ENCODE assay signal across 8 mouse cellular contexts in the genomic region with DNA sequence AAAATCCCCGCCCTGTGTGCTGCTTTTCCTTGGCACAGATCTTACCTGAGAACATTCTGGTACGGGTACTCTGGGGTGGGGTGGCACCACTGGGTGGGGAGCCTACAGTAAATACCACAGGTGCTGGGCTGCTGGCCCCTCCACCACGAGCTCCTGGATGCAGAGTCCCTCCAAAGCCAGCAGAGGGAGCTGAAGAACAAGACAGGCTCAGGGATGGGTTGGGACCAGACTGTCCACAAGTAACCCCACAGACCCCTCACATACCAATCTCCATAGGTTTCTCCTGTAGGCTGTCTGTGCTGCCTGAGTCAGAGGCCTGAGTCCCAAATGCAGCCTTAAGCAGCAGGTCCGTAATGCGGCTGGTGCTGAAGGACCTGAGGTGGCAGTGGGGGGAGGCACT. TPM values are rescaled to one million over a fixed set of nuclear protein-coding genes. Genes with fewer than 3 reads are reported as not detected.
A peak's percentile ranks its signal among the peaks of the same experiment; 100 is the strongest.
DNase-seq lines count a peak whose midpoint lies in the region; ATAC-seq and TF ChIP-seq lines count a peak whose summit lies in the region.

No protein-coding gene starts in this region.

- 0 out of 2 replicates have a peak, but pooled peaks have one; percentile 32 for ATAC-seq in heart, embryonic 11.5 days (replicated peaks; ENCODE audit: insufficient number of reproducible peaks, low FRiP score, low TSS enrichment)
- peak; percentile 52 for ATAC-seq in stomach, postnatal 0 days (ENCODE audit: low FRiP score, low TSS enrichment)

- WGBS in heart, embryonic 11.5 days (ENCODE audit: insufficient replicate concordance) = 61% methylated on average over 5 of the region's 5 CpGs
- WGBS in stomach, postnatal 0 days = 47% methylated on average over 5 of the region's 5 CpGs

- peak; percentile 84 for TF ChIP-seq CTCF in stomach, postnatal 0 days (IDR thresholded peaks at IDR 0.05; ENCODE audit: low read depth)

- peak; percentile 33 for DNase-seq in right cerebral cortex, postnatal 4 days
- no peak for DNase-seq in right cerebral cortex, postnatal 36 days (ENCODE audit: low spot score in 2 of 2)
- peak; percentile 74 to 86 for DNase-seq in cerebellum, postnatal 10 days
- DNase-seq in kidney, postnatal 10 days = peak; percentile 55
- DNase-seq in mesoderm, embryonic 11.5 days (ENCODE audit: low read depth, low spot score) = peak; percentile 67
- DNase-seq in stomach, postnatal 0 days (ENCODE audit: low spot score) = peak; percentile 54
- DNase-seq in frontal cortex, postnatal 10 days (ENCODE audit: low spot score in 2 of 2) = no peak

- H3K9ac ChIP-seq in heart, embryonic 11.5 days (ENCODE audit: low read depth, low read length) = no peak overlapping the region
- no peak overlapping the region for H3K9ac ChIP-seq in stomach, postnatal 0 days (ENCODE audit: low read length)

- no peak overlapping the region for H3K27ac ChIP-seq in heart, embryonic 11.5 days (ENCODE audit: low read depth, low read length)
- no peak overlapping the region for H3K27ac ChIP-seq in stomach, postnatal 0 days (replicated peaks)

- H3K4me2 ChIP-seq in heart, embryonic 11.5 days = no peak overlapping the region
- H3K4me2 ChIP-seq in stomach, postnatal 0 days (replicated peaks; ENCODE audit: low read depth) = no peak overlapping the region

- H3K36me3 ChIP-seq in heart, embryonic 11.5 days (ENCODE audit: control insufficient read depth, insufficient read depth, low read length) = peaks cover 57% of the 10 kb centered on the region
- H3K36me3 ChIP-seq in stomach, postnatal 0 days (ENCODE audit: control insufficient read depth, insufficient read depth, low read length) = peaks cover 41% of the 10 kb centered on the region

- no peaks in the 10 kb centered on the region for H3K9me3 ChIP-seq in heart, embryonic 11.5 days (replicated peaks; ENCODE audit: control insufficient read depth, low read length)
- H3K9me3 ChIP-seq in stomach, postnatal 0 days (ENCODE audit: control insufficient read depth, low read length) = no peaks in the 10 kb centered on the region

- TF ChIP-seq EP300 in stomach, postnatal 0 days (optimal IDR thresholded peaks at IDR 0.05) = no peak

- no peaks in the 10 kb centered on the region for H3K4me1 ChIP-seq in heart, embryonic 11.5 days (ENCODE audit: control insufficient read depth, insufficient read depth, low read length)
- H3K4me1 ChIP-seq in stomach, postnatal 0 days (replicated peaks; ENCODE audit: control insufficient read depth, insufficient read depth) = no peaks in the 10 kb centered on the region

- H3K4me3 ChIP-seq in heart, embryonic 11.5 days (ENCODE audit: low read depth, low read length) = no peak overlapping the region
- H3K4me3 ChIP-seq in stomach, postnatal 0 days (ENCODE audit: low read depth, low read length) = no peak overlapping the region

- H3K27me3 ChIP-seq in heart, embryonic 11.5 days (ENCODE audit: control insufficient read depth, insufficient read depth, low read length) = no peaks in the 10 kb centered on the region
- no peaks in the 10 kb centered on the region for H3K27me3 ChIP-seq in stomach, postnatal 0 days (ENCODE audit: control insufficient read depth, insufficient read depth, low read length)

RNA-seq across cellular contexts. Expression of a gene that starts 8.2 kb away (rescaled TPM):
- polyA plus RNA-seq in heart, embryonic 11.5 days (2014; fragmentation: Nextera tagmentation; extraction: Ambion mirVana) = 19.6 and 23.2 TPM in 2 replicates
- 24.3 and 24.4 TPM in 2 replicates for polyA plus RNA-seq in stomach, postnatal 0 days (2015; fragmentation: Nextera tagmentation; extraction: Ambion mirVana)

RNA-seq across cellular contexts. Expression of a gene that starts 18.2 kb away (rescaled TPM):
- 29.2 and 30.4 TPM in 2 replicates for polyA plus RNA-seq in heart, embryonic 11.5 days (2014; fragmentation: Nextera tagmentation; extraction: Ambion mirVana)
- 11.4 and 12.2 TPM in 2 replicates for polyA plus RNA-seq in stomach, postnatal 0 days (2015; fragmentation: Nextera tagmentation; extraction: Ambion mirVana)

RNA-seq across cellular contexts. Expression of a gene that starts 21.2 kb away (rescaled TPM):
- 17.1 and 18.7 TPM in 2 replicates for polyA plus RNA-seq in heart, embryonic 11.5 days (2014; fragmentation: Nextera tagmentation; extraction: Ambion mirVana)
- 6.5 and 7.1 TPM in 2 replicates for polyA plus RNA-seq in stomach, postnatal 0 days (2015; fragmentation: Nextera tagmentation; extraction: Ambion mirVana)

RNA-seq across cellular contexts. Expression of a gene that starts 50.9 kb away (rescaled TPM):
- 30.2 and 32.6 TPM in 2 replicates for polyA plus RNA-seq in heart, embryonic 11.5 days (2014; fragmentation: Nextera tagmentation; extraction: Ambion mirVana)
- 21.6 and 23.2 TPM in 2 replicates for polyA plus RNA-seq in stomach, postnatal 0 days (2015; fragmentation: Nextera tagmentation; extraction: Ambion mirVana)

RNA-seq across cellular contexts. Expression of a gene that starts 51.1 kb away (rescaled TPM):
- 20.9 and 27.1 TPM in 2 replicates for polyA plus RNA-seq in heart, embryonic 11.5 days (2014; fragmentation: Nextera tagmentation; extraction: Ambion mirVana)
- 10.6 and 10.9 TPM in 2 replicates for polyA plus RNA-seq in stomach, postnatal 0 days (2015; fragmentation: Nextera tagmentation; extraction: Ambion mirVana)

Comparison
In these comparisons a context has a peak if more than half of its experiments do, and no peak if none do; other contexts are left out.
1. DNase-seq: peak in right cerebral cortex, postnatal 4 days (single experiment), cerebellum, postnatal 10 days (2 of 2), kidney, postnatal 10 days (single experiment), mesoderm, embryonic 11.5 days (single experiment) and stomach, postnatal 0 days (single experiment); none in right cerebral cortex, postnatal 36 days (0 of 2) and frontal cortex, postnatal 10 days (0 of 2).